Mouse (Mus musculus): ENCODE data around the gene Pfn1. TPM values are rescaled to one million over a fixed set of nuclear protein-coding genes. Genes with fewer than 3 reads are reported as not detected.

Pfn1 gene
- polyA plus RNA-seq, 1 experiment from 2014 or later = 578 TPM

GRCm38 (mm10) chr11:70693504-70693903 lies 39.1 kb upstream of the Pfn1 start:
- H3K27me3 ChIP-seq (ENCODE audit: control insufficient read depth, insufficient read depth, low read length) = no peaks in the 10 kb centered on the region
- 60% methylated on average over 3 of the region's 3 CpGs for WGBS
- ATAC-seq (ENCODE audit: low read depth) = no peak
- no peak overlapping the region for H3K27ac ChIP-seq (ENCODE audit: low read depth, low read length)
- H3K9ac ChIP-seq (replicated peaks; ENCODE audit: low read depth, low read length) = no peak overlapping the region
- H3K4me2 ChIP-seq (ENCODE audit: low read depth, low read length) = no peak overlapping the region
- H3K9me3 ChIP-seq (ENCODE audit: control insufficient read depth, low read length) = no peaks in the 10 kb centered on the region
- no peak overlapping the region for H3K4me3 ChIP-seq (ENCODE audit: low read depth, low read length)
- no peaks in the 10 kb centered on the region for H3K36me3 ChIP-seq (ENCODE audit: control insufficient read depth, insufficient read depth, low read length)
- H3K4me1 ChIP-seq (ENCODE audit: control insufficient read depth, insufficient read depth, low read length) = peaks cover 5% of the 10 kb centered on the region

- Histone ChIP-seq H3K4me2 (ENCODE audit: low read depth, low read length) (no peak overlapping the region), H3K27me3 (ENCODE audit: control insufficient read depth, insufficient read depth, low read length) (no peaks in the 10 kb centered on the region), H3K4me3 (ENCODE audit: low read depth, low read length) (no peak overlapping the region), H3K4me1 (ENCODE audit: control insufficient read depth, insufficient read depth, low read length) (peaks cover 15% of the 10 kb centered on the region), H3K27ac (ENCODE audit: low read depth, low read length) (no peak overlapping the region), H3K9ac (replicated peaks; ENCODE audit: low read depth, low read length) (no peak overlapping the region), H3K9me3 (ENCODE audit: control insufficient read depth, low read length) (no peaks in the 10 kb centered on the region), H3K36me3 (ENCODE audit: control insufficient read depth, insufficient read depth, low read length) (peaks cover 4% of the 10 kb centered on the region; the same call in 1 of the 2 replicates)
- WGBS = 59% methylated on average over 4 of the region's 4 CpGs
- ATAC-seq (ENCODE audit: low read depth) = no peak
These were observed 35.1 kb upstream of the Pfn1 start for GRCm38 (mm10) chr11:70689578-70689977.

GRCm38 (mm10) chr11:70688372-70688771 lies 33.9 kb upstream of the Pfn1 start:
- 7% methylated on average over 8 of the region's 8 CpGs for WGBS
- no peak for ATAC-seq (ENCODE audit: low read depth)
- Histone ChIP-seq H3K9me3 (ENCODE audit: control insufficient read depth, low read length) (no peaks in the 10 kb centered on the region), H3K4me2 (ENCODE audit: low read depth, low read length) (peak overlapping the region; percentile 80), H3K36me3 (ENCODE audit: control insufficient read depth, insufficient read depth, low read length) (peaks cover 14% of the 10 kb centered on the region), H3K9ac (replicated peaks; ENCODE audit: low read depth, low read length) (peak overlapping the region; percentile 92), H3K4me3 (ENCODE audit: low read depth, low read length) (peak overlapping the region; percentile 82), H3K27ac (ENCODE audit: low read depth, low read length) (peak overlapping the region; percentile 83), H3K27me3 (ENCODE audit: control insufficient read depth, insufficient read depth, low read length) (no peaks in the 10 kb centered on the region), H3K4me1 (ENCODE audit: control insufficient read depth, insufficient read depth, low read length) (peaks cover 15% of the 10 kb centered on the region)

- under 1% methylated on average over 48 of the region's 55 CpGs for WGBS
- H3K9me3 ChIP-seq (ENCODE audit: control insufficient read depth, low read length) = no peaks in the 10 kb centered on the region
- H3K27me3 ChIP-seq (ENCODE audit: control insufficient read depth, insufficient read depth, low read length) = no peaks in the 10 kb centered on the region
- peak; percentile 83 for ATAC-seq (ENCODE audit: low read depth)
- peak within 1 kb of the TSS; percentile 83 for H3K27ac ChIP-seq (ENCODE audit: low read depth, low read length)
- peaks cover 15% of the 10 kb centered on the region for H3K4me1 ChIP-seq (ENCODE audit: control insufficient read depth, insufficient read depth, low read length)
- H3K9ac ChIP-seq (replicated peaks; ENCODE audit: low read depth, low read length) = peak within 1 kb of the TSS; percentile 92
- H3K4me3 ChIP-seq (ENCODE audit: low read depth, low read length) = peak within 1 kb of the TSS; percentile 82
- H3K36me3 ChIP-seq (ENCODE audit: control insufficient read depth, insufficient read depth, low read length) = peaks cover 20% of the 10 kb centered on the region
- peak within 1 kb of the TSS; percentile 80 for H3K4me2 ChIP-seq (ENCODE audit: low read depth, low read length)
These were observed 33.3 kb upstream of the Pfn1 start, which contains the start of gene Camta2 for GRCm38 (mm10) chr11:70687601-70688199. TSS of gene Camta2 (minus strand) at chr11:70688105.

GRCm38 (mm10) chr11:70686901-70687566 lies 32.6 kb upstream of the Pfn1 start:
- ATAC-seq (ENCODE audit: low read depth) = peak; percentile 57
- H3K4me3 ChIP-seq (ENCODE audit: low read depth, low read length) = peak overlapping the region; percentile 82
- peak overlapping the region; percentile 80 for H3K4me2 ChIP-seq (ENCODE audit: low read depth, low read length)
- peaks cover 20% of the 10 kb centered on the region for H3K4me1 ChIP-seq (ENCODE audit: control insufficient read depth, insufficient read depth, low read length)
- peaks cover 21% of the 10 kb centered on the region for H3K36me3 ChIP-seq (ENCODE audit: control insufficient read depth, insufficient read depth, low read length)
- 2% methylated on average over 16 of the region's 16 CpGs for WGBS
- peak overlapping the region; percentile 83 for H3K27ac ChIP-seq (ENCODE audit: low read depth, low read length)
- H3K27me3 ChIP-seq (ENCODE audit: control insufficient read depth, insufficient read depth, low read length) = no peaks in the 10 kb centered on the region
- H3K9ac ChIP-seq (replicated peaks; ENCODE audit: low read depth, low read length) = peak overlapping the region; percentile 92
- H3K9me3 ChIP-seq (ENCODE audit: control insufficient read depth, low read length) = no peaks in the 10 kb centered on the region

GRCm38 (mm10) chr11:70683640-70684039 lies 29.2 kb upstream of the Pfn1 start:
- H3K36me3 ChIP-seq (ENCODE audit: control insufficient read depth, insufficient read depth, low read length) = peaks cover 36% of the 10 kb centered on the region
- WGBS = 97% methylated on average over 5 of the region's 5 CpGs
- ATAC-seq (ENCODE audit: low read depth) = no peak

GRCm38 (mm10) chr11:70681897-70682581 lies 27.6 kb upstream of the Pfn1 start:
- Histone ChIP-seq H3K4me1 (ENCODE audit: control insufficient read depth, insufficient read depth, low read length) (peaks cover 13% of the 10 kb centered on the region), H3K9ac (replicated peaks; ENCODE audit: low read depth, low read length) (no peak overlapping the region), H3K4me3 (ENCODE audit: low read depth, low read length) (no peak overlapping the region), H3K27me3 (ENCODE audit: control insufficient read depth, insufficient read depth, low read length) (no peaks in the 10 kb centered on the region), H3K4me2 (ENCODE audit: low read depth, low read length) (no peak overlapping the region), H3K36me3 (ENCODE audit: control insufficient read depth, insufficient read depth, low read length) (peaks cover 36% of the 10 kb centered on the region), H3K9me3 (ENCODE audit: control insufficient read depth, low read length) (no peaks in the 10 kb centered on the region), H3K27ac (ENCODE audit: low read depth, low read length) (no peak overlapping the region)
- 21% methylated on average over 11 of the region's 11 CpGs for WGBS
- ATAC-seq (ENCODE audit: low read depth) = peak; percentile 60

More at GRCm38 (mm10) chr11:70683640-70684039, 29.2 kb upstream of the Pfn1 start:
- H3K4me3 ChIP-seq (ENCODE audit: low read depth, low read length) = no peak overlapping the region
- H3K27me3 ChIP-seq (ENCODE audit: control insufficient read depth, insufficient read depth, low read length) = no peaks in the 10 kb centered on the region
- no peak overlapping the region for H3K4me2 ChIP-seq (ENCODE audit: low read depth, low read length)
- H3K9me3 ChIP-seq (ENCODE audit: control insufficient read depth, low read length) = no peaks in the 10 kb centered on the region
- peaks cover 16% of the 10 kb centered on the region for H3K4me1 ChIP-seq (ENCODE audit: control insufficient read depth, insufficient read depth, low read length)
- no peak overlapping the region for H3K9ac ChIP-seq (replicated peaks; ENCODE audit: low read depth, low read length)
- H3K27ac ChIP-seq (ENCODE audit: low read depth, low read length) = no peak overlapping the region

GRCm38 (mm10) chr11:70681170-70681569 lies 26.7 kb upstream of the Pfn1 start:
- Histone ChIP-seq H3K27ac (ENCODE audit: low read depth, low read length) (no peak overlapping the region), H3K9ac (replicated peaks; ENCODE audit: low read depth, low read length) (0 out of 2 replicates have a peak overlapping the region, but pooled peaks have one; percentile 28), H3K27me3 (ENCODE audit: control insufficient read depth, insufficient read depth, low read length) (no peaks in the 10 kb centered on the region), H3K4me3 (ENCODE audit: low read depth, low read length) (no peak overlapping the region), H3K36me3 (ENCODE audit: control insufficient read depth, insufficient read depth, low read length) (peaks cover 43% of the 10 kb centered on the region), H3K4me2 (ENCODE audit: low read depth, low read length) (no peak overlapping the region), H3K9me3 (ENCODE audit: control insufficient read depth, low read length) (no peaks in the 10 kb centered on the region), H3K4me1 (ENCODE audit: control insufficient read depth, insufficient read depth, low read length) (peaks cover 5% of the 10 kb centered on the region)
- no peak for ATAC-seq (ENCODE audit: low read depth)
- WGBS = 70% methylated on average over 12 of the region's 12 CpGs

- 88% methylated on average over 8 of the region's 8 CpGs for WGBS
- Histone ChIP-seq H3K4me1 (ENCODE audit: control insufficient read depth, insufficient read depth, low read length) (peaks cover 5% of the 10 kb centered on the region; the same call in 1 of the 2 replicates), H3K27ac (ENCODE audit: low read depth, low read length) (no peak overlapping the region), H3K4me3 (ENCODE audit: low read depth, low read length) (no peak overlapping the region), H3K9me3 (ENCODE audit: control insufficient read depth, low read length) (no peaks in the 10 kb centered on the region), H3K27me3 (ENCODE audit: control insufficient read depth, insufficient read depth, low read length) (no peaks in the 10 kb centered on the region), H3K36me3 (ENCODE audit: control insufficient read depth, insufficient read depth, low read length) (peaks cover 46% of the 10 kb centered on the region), H3K4me2 (ENCODE audit: low read depth, low read length) (no peak overlapping the region), H3K9ac (replicated peaks; ENCODE audit: low read depth, low read length) (no peak overlapping the region)
- no peak for ATAC-seq (ENCODE audit: low read depth)
These were observed 25.4 kb upstream of the Pfn1 start for GRCm38 (mm10) chr11:70679894-70680293.
